Mouse (Mus musculus) liver, embryonic 14.5 days (tissue): ENCODE data around the gene Ptrh2. TPM values are rescaled to one million over a fixed set of nuclear protein-coding genes. Genes with fewer than 3 reads are reported as not detected.
A peak's percentile ranks its signal among the peaks of the same experiment; 100 is the strongest.

Source experiments
- ATAC-seq: fragments of 200-750 bp; cut with Nextera tagmentation; 2 replicates; pipeline ENCODE4 v1.8.0; 2017; ENCODE audit warnings: moderate number of reproducible peaks, mild to moderate bottlenecking, moderate library complexity; ENCODE audit not compliant: insufficient read depth
- DNase-seq, 3 experiments: peaks; one replicate each; pipeline ENCODE4 v3.0.0-alpha.2; 2012 to 2013; ENCODE audit warnings: low read depth in 3 of 3, low spot score in 3 of 3
- H3K27ac ChIP-seq: fragments of 300-500 bp; sonication (generic); 2 replicates; pipeline ENCODE4 v1.5.1; 2014; ENCODE audit warnings: moderate library complexity, mild to moderate bottlenecking, control low read depth, inconsistent platforms
- H3K27me3 ChIP-seq: fragments of 300-500 bp; sonication (generic); 2 replicates; pipeline ENCODE4 v1.6.1; 2014; ENCODE audit warnings: mild to moderate bottlenecking, low read length, moderate library complexity; ENCODE audit not compliant: control insufficient read depth, insufficient read depth
- H3K36me3 ChIP-seq: fragments of 300-500 bp; sonication (generic); replicated peaks from 2 replicates; pipeline ENCODE4 v1.6.1; 2014; ENCODE audit warnings: low read depth; ENCODE audit not compliant: control insufficient read depth, insufficient read depth
- H3K4me1 ChIP-seq, 2 experiments: fragments of 200-500 bp in 1 of 2; fragments of 300-500 bp in 1 of 2; sonication (generic) in 1 of 2; replicated peaks; 2 replicates each; pipeline ENCODE4 v1.6.1; 2012 to 2014; ENCODE audit warnings: antibody characterized with exemption in 1 of 2, inconsistent platforms in 1 of 2, low read length in 1 of 2; ENCODE audit not compliant: control insufficient read depth in 2 of 2, insufficient read depth in 2 of 2
- H3K4me2 ChIP-seq: fragments of 300-500 bp; sonication (generic); 2 replicates; pipeline ENCODE4 v1.6.1; 2014; ENCODE audit warnings: low read depth, mild to moderate bottlenecking, control low read depth, moderate library complexity
- H3K4me3 ChIP-seq, 2 experiments: fragments of 200-500 bp in 1 of 2; fragments of 300-500 bp in 1 of 2; sonication (generic) in 1 of 2; 2 replicates each; pipeline ENCODE4 v1.5.1; 2012 to 2014; ENCODE audit warnings: low read depth in 2 of 2, low read length in 2 of 2, mild to moderate bottlenecking in 2 of 2, control low read depth in 1 of 2, inconsistent platforms in 1 of 2, moderate library complexity in 1 of 2; ENCODE audit not compliant: insufficient read depth in 1 of 2
- H3K9ac ChIP-seq: fragments of 300-500 bp; sonication (generic); replicated peaks from 2 replicates; pipeline ENCODE4 v1.6.1; 2014; ENCODE audit warnings: mild to moderate bottlenecking, control low read depth, moderate library complexity
- H3K9me3 ChIP-seq: fragments of 300-500 bp; sonication (generic); 2 replicates; pipeline ENCODE4 v1.6.1; 2016; ENCODE audit warnings: low read length, mixed read lengths; ENCODE audit not compliant: control insufficient read depth
- CTCF ChIP-seq: IDR thresholded peaks from 2 replicates; pipeline ENCODE4 v1.5.1; 2016; ENCODE audit warnings: antibody characterized with exemption, low read depth, control low read depth
- EP300 ChIP-seq: IDR thresholded peaks from 2 replicates; pipeline ENCODE4 v1.6.1; 2016; ENCODE audit warnings: antibody characterized with exemption, low read depth
- WGBS: fragments of 180-500 bp; shearing (Covaris S2); extraction: QIAGEN DNeasy Blood & Tissue Kit; methylation state at CpG from one replicate; pipeline ENCODE4 v1.1.7; 2014; ENCODE audit not compliant: insufficient replicate concordance; 5-methylcytosine and 5-hydroxymethylcytosine counted together
- polyA plus RNA-seq, 2 experiments: library from polyadenylated mRNA; depleted of rRNA in 1 of 2; stranded (reverse) in 1 of 2; unstranded in 1 of 2; fragments of >200 nt; fragmentation: Nextera tagmentation in 1 of 2; extraction: Ambion mirVana in 1 of 2; gene quantifications; 2 replicates each; pipeline versions ENCODE4 v1.2.1 to v1.2.3; 2012 to 2014

The Ptrh2 gene
- polyA plus RNA-seq, 2 experiments, result 10.5 to 20.9 TPM

DNA sequence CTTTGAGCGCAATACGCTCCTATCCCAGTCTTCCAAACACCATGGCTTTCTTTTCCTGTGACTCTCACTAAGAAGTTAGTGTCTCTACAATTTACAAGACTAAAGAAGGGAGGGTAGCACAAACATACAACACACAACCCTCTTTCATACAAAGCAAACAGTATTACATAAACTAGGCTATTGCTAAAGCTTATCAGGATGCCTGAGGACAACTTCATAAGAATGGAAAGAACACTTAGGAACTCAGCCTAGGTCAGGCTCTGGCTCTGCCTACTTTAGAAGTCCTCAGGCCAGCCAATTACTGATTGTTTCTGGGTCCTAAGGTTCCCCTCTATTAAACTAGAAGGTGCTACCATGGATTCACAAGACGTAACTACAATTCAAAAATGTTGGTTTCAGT, 3.1 kb upstream of the Ptrh2 start:
- no peaks in the 10 kb centered on the region for H3K9me3 ChIP-seq
- H3K27ac ChIP-seq, result no peak overlapping the region
- H3K4me1 ChIP-seq, result peaks cover 28 to 32% of the 10 kb centered on the region in 2 experiments
- H3K4me3 ChIP-seq, result no peak overlapping the region
- no peak for ATAC-seq
- TF ChIP-seq EP300, result no peak
- no peak for TF ChIP-seq CTCF
- no peak overlapping the region for H3K9ac ChIP-seq
- WGBS, result 91% methylated on average over 3 of the region's 3 CpGs
- DNase-seq, result no peak
- H3K36me3 ChIP-seq, result peaks cover 9% of the 10 kb centered on the region
- peak overlapping the region; percentile 2; the same call in 1 of the 2 replicates for H3K4me2 ChIP-seq
- no peaks in the 10 kb centered on the region for H3K27me3 ChIP-seq

DNA sequence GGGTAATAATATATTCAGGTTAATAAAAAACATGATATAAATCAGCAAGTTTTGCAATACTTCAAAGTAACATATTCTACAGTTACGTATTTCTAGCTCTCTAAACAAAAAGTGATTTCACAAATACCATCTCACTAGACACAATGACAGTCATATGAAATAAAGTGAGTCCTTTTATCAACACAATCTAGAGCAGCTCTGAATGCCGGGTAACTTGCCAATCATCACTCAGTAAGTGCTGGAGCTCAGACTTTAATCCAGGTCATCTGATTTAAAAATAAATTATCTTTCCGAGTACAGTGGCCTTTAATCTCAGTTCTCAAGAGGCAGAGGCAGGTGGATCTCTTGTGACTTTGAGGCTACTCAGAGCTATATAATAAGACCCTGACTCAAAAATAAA, 2.4 kb upstream of the Ptrh2 start:
- DNase-seq (no peak), ATAC-seq (no peak)
- Histone ChIP-seq H3K4me1 (peaks cover 23 to 26% of the 10 kb centered on the region in 2 experiments), H3K36me3 (peaks cover 7% of the 10 kb centered on the region), H3K4me2 (peak overlapping the region; percentile 91), H3K9ac (peak overlapping the region; percentile 96), H3K27me3 (no peaks in the 10 kb centered on the region), H3K27ac (no peak overlapping the region; the same call in 1 of the 2 replicates), H3K4me3 (peak overlapping the region in 1 of 2 experiments; percentile 91; a peak in 2 of 4 replicates), H3K9me3 (no peaks in the 10 kb centered on the region)
- WGBS, result 61% methylated on average over 3 of the region's 3 CpGs
- TF ChIP-seq EP300 (no peak), CTCF (no peak)

DNA sequence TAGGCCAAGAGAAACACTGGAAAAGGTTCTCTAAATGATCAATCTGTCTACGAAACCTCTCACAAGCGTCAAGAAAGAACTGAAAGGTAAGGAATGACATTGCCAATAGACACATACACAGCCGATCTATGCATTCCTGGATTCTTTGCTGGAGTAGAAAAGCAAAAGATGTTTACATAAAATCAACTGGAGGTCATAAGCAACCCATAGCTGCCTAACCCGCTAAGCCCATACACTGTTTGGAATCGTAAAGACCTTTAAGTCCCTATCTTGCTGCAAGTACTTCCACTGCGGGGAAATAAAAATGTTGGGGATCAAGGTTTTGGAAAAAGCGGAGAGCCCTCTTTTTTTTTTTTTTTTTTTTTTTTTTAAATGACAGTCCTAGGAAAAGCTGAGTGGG, 924 bp upstream of the Ptrh2 start:
- Histone ChIP-seq H3K4me1 (peaks cover 17 to 23% of the 10 kb centered on the region in 2 experiments), H3K9me3 (no peaks in the 10 kb centered on the region), H3K9ac (peak overlapping the region; percentile 96), H3K36me3 (peaks cover 6% of the 10 kb centered on the region), H3K27me3 (no peaks in the 10 kb centered on the region), H3K27ac (peak overlapping the region; percentile 94), H3K4me3 (peak overlapping the region; percentile 79 to 91), H3K4me2 (peak overlapping the region; percentile 91)
- 28% methylated on average over 7 of the region's 7 CpGs for WGBS
- ATAC-seq, result no peak
- no peak for TF ChIP-seq EP300
- TF ChIP-seq CTCF, result no peak
- DNase-seq, result no peak

GRCm38 (mm10) chr11:86684126-86685012, 584 bp downstream of the Ptrh2 start:
- Histone ChIP-seq H3K27me3 (no peaks in the 10 kb centered on the region), H3K9ac (peak overlapping the region; percentile 96), H3K9me3 (no peaks in the 10 kb centered on the region), H3K36me3 (peaks cover 13% of the 10 kb centered on the region), H3K4me2 (peak overlapping the region; percentile 91), H3K27ac (peak overlapping the region; percentile 94), H3K4me1 (peaks cover 13 to 19% of the 10 kb centered on the region in 2 experiments), H3K4me3 (peak overlapping the region; percentile 79 to 91)
- no peak; the same call in 1 of the 2 replicates for TF ChIP-seq EP300
- TF ChIP-seq CTCF, result no peak
- 4% methylated on average over 20 of the region's 20 CpGs for WGBS
- ATAC-seq, result no peak
- no peak for DNase-seq

DNA sequence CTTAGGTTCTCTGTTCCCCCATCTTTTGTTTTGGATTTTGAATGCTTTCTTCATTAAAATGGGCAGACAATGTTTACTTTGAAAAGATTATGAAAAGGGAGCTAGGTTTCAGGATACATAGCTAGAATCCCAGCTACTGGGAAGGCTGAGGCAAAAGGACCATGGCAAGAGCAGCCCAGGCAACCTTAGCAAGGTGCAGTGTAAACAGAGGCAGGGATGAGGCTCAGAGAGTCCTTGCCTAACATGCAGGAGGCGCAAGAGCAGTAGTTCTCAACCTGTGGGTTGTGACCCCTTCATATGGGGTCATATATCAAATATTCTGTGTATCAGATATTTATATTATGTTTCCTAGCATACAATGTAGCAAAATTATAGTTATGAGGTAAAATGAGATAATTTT, 1.6 kb downstream of the Ptrh2 start:
- ATAC-seq (no peak), DNase-seq (no peak)
- Histone ChIP-seq H3K27me3 (no peaks in the 10 kb centered on the region), H3K4me1 (peaks cover 13 to 18% of the 10 kb centered on the region in 2 experiments), H3K36me3 (peaks cover 23% of the 10 kb centered on the region), H3K9me3 (no peaks in the 10 kb centered on the region), H3K9ac (peak overlapping the region; percentile 96), H3K4me3 (peak overlapping the region; percentile 42 to 91), H3K27ac (peak overlapping the region; percentile 94; the same call in 1 of the 2 replicates), H3K4me2 (peak overlapping the region; percentile 91)
- 74% methylated on average over 1 of the region's 1 CpGs for WGBS
- TF ChIP-seq EP300 (no peak), CTCF (no peak)
